Mouse (Mus musculus) large intestine, adult 2 months (tissue): ENCODE results near the gene Tmem243. TPM values are rescaled to one million over a fixed set of nuclear protein-coding genes. Genes with fewer than 3 reads are reported as not detected.

Source experiments
- DNase-seq: peaks from one replicate; pipeline ENCODE4 v3.0.0-alpha.2; 2012; ENCODE audit warnings: low read depth, low spot score
- WGBS: fragments of 180-500 bp; shearing (Covaris S2); methylation state at CpG from one replicate; pipeline ENCODE4 v1.1.7; 2018; 5-methylcytosine and 5-hydroxymethylcytosine counted together
- polyA plus RNA-seq: library from polyadenylated mRNA; depleted of rRNA; stranded (reverse); fragments of >200 nt; gene quantifications from 2 replicates; pipeline ENCODE4 v1.2.3, GENCODE M21; 2012

Tmem243 gene
- polyA plus RNA-seq, 1 experiment = 43.9 TPM

DNA sequence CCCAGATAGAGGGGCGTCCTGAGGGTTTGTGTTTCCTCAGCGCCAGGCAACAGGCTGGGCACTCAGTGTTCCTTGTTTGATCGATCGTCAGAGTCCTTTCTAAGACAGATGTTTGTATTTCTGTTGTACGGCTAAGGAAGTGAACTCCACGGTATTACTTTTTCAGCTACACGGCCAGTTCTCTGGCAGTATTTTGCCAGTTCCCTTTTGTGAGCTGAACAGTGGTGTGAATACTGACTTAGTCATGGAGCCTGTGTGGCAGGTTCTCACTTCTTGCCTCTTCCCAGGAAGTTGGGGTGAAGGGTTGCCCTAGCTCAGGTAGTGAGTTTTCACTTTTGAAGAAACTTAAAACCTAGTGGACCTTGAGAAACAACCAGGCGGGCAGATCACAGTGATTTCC lies 3.5 kb downstream of the Tmem243 start:
- DNase-seq = no peak
- 87% methylated on average over 8 of the region's 8 CpGs for WGBS

- 65% methylated on average over 6 of the region's 6 CpGs for WGBS
- no peak for DNase-seq
Observed at GRCm38 (mm10) chr5:9106806-9107205, 6.3 kb downstream of the Tmem243 start.

DNA sequence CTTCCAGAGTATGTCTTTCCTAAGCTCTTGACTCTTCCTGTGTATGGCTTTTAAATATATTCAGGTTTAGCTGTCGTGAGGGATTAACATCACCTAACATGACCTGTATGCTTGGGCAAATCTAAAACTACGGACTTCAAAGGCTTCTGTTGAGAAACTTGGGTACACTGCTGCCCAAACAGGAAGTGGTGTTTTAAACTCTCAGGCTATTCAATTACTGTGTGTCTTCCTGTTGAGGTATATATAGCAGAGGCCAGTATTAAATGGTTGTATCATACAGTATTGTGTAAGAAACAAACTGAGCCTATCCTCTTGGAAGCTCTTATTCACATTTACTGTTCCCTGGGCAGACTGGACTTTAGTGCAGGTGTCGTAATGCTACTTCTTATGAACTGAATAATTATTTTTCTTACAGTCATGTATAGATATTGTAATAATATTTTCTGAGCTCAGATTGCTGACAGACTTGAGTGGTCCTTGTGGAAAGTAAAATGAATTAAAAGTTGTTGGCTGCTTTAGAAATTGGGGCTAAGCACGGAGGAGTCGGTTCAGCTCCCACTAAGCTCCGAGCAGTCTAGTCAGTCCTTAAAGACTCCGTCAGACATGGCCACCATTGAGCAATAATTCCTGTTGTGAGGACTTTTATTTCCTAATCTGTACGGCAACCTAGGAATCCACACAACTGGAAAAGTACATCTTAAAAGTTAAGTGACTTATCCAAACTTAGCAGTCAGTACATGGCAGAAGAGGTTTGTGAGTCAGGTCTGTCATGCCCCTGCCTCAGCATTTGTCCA lies 7.0 kb downstream of the Tmem243 start:
- DNase-seq = no peak
- WGBS = 66% methylated on average over 8 of the region's 8 CpGs

DNA sequence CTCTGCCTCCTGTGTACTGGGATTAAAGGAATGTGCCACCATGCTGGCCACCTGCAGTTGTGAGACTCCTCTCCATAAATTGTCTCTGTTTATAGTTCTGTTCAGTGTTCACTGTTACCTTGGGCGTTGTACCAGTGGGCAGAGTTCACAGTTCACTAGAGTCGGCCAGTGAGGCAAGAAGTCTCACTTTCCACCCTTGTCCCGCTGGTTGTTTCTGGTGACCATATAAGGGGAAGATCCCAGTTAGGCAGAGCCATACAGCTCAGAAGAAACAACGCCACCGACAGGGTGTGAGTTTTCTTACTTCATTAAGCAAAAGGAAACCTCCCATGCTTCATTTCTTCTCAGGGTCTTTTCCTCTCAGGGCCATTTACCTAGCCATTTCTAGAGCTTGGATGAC lies 8.0 kb downstream of the Tmem243 start:
- 22% methylated on average over 5 of the region's 5 CpGs for WGBS
- peak; percentile 73 for DNase-seq

GRCm38 (mm10) chr5:9109582-9109981 lies 9.1 kb downstream of the Tmem243 start:
- DNase-seq = no peak

GRCm38 (mm10) chr5:9111285-9111684 lies 10.8 kb downstream of the Tmem243 start:
- 75% methylated on average over 2 of the region's 2 CpGs for WGBS
- DNase-seq = no peak

DNA sequence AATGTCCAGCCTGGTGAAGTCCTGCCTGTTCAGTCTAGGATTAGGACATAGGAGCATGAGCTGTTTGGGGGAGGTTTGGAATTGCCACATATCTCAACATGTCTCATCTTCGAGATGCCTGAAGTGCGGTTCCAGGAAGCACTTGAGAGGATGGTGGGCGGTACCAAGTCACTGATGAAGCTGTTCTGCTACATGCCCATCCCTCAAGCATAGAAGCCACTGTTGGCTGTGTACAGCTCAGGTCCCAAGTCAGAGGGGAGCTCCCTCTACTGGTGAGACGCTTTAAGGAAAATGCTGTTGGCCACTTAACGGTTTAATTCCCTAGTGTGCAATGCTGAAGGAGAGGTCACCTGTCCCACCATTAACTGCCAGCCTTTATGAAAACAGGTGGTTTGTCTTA lies 11.3 kb downstream of the Tmem243 start:
- 7% methylated on average over 5 of the region's 5 CpGs for WGBS
- no peak for DNase-seq

GRCm38 (mm10) chr5:9114162-9114561 lies 13.7 kb downstream of the Tmem243 start:
- DNase-seq = no peak
- 58% methylated on average over 6 of the region's 6 CpGs for WGBS

- DNase-seq = no peak
- 79% methylated on average over 2 of the region's 2 CpGs for whole genome bisulfite sequencing
Observed at GRCm38 (mm10) chr5:9124134-9124533, 23.7 kb downstream of the Tmem243 start.

DNA sequence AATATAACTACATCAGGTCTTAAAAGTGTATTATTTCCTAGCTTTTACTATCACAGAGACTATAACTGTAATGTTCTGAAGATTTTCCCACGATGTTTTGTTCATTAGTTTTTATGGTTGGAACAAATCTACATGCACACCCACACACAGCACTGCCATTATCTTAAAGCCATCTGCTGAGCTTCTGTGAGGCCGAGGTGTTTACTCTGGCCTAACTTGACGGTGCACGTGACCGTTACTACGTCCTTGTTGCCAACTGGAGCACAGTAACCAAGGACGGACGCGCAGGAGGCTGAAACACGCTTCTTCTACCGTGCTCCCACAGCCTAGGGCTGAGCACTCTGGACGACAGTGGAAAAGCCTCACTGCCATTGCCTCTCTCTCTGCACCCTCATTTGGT lies 28.1 kb downstream of the Tmem243 start:
- no peak for DNase-seq
- 82% methylated on average over 12 of the region's 12 CpGs for whole genome bisulfite sequencing

DNA sequence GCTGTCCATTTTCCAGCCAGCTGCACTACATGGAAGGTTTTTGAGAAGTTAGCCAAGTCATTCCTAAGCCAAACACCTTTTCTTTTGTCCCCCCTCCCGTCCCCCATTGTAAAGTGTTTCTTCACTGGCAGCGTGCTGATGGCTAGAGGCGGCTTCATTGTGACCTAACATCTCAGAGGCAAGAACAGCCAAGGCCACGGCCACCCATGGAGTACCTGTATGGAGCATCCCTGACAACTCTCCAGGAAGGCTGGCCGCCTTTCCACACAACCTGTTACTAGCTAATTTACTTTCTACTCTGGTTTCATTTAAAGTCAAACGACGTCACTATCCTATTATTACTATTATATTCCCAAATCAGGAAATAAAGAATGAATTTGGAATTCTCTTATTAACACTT lies 31.3 kb downstream of the Tmem243 start:
- DNase-seq = no peak
- WGBS = 89% methylated on average over 7 of the region's 7 CpGs

DNA sequence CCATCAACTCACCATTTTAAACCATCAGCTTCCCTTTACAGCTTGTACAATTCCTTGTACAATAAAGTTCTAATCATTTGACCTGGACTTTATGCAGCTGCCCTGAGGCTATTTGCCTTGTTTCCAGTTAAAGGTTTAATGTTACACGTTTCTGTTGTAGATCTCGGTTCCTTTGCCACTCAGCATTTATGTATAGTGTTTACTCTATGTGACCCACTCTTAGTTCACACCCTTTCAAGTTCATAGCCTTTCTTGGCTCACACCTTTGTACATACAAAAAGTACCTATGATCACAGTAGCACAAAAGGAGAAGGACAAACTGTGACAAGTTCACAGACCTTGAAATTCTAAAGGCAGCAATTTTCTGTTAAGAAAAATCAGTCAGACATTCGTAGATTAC lies 35.1 kb downstream of the Tmem243 start:
- WGBS = 57% methylated on average over 3 of the region's 3 CpGs
- DNase-seq = no peak

DNA sequence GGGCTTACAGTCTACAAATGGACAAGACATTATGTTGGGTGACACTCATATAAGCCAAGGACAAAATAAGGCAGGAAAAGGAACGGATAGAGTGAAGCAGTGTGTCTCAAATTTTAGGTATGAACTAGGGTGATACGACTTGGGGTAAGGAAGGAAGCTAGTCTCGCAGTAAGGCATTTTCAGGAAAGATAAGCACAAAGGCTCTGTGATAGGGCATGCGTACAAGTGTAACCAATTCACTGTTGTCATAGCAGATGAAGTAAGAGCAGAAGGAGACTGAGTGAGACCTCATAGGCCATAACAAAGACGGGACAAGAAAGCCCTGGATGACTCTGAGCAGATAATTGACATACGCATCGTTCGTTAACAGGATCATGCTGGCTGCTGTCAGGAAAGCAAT lies 40.3 kb downstream of the Tmem243 start:
- 94% methylated on average over 8 of the region's 8 CpGs for WGBS
- DNase-seq = no peak

DNA sequence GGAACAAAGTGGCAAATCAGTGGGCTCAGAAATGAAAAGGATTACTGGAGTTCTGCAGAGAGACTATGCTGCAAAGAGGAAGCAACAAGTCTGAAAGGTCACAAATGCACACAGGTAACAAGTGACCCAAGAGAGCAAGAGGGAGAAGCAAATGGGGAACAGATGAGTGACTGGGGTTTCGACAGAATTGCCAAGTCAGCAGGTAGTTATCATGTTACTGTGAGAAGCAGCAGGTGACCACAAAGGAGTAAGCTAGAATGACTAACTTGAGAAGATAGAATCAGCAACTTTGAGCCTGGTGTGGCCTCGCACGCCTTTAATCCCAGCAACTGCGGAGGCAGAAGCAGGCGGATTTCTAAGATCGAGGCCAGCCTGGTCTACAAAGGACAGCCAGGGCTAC lies 41.9 kb downstream of the Tmem243 start:
- no peak for DNase-seq
- WGBS = 95% methylated on average over 6 of the region's 6 CpGs

GRCm38 (mm10) chr5:9149273-9149850 lies 48.9 kb downstream of the Tmem243 start:
- no peak for DNase-seq
- 70% methylated on average over 8 of the region's 8 CpGs for WGBS

- DNase-seq = no peak
Observed at GRCm38 (mm10) chr5:9156746-9157145, 56.3 kb downstream of the Tmem243 start.

- no peak for DNase-seq
- WGBS = 61% methylated on average over 1 of the region's 1 CpGs
Observed at GRCm38 (mm10) chr5:9157336-9157735, 56.9 kb downstream of the Tmem243 start.

DNA sequence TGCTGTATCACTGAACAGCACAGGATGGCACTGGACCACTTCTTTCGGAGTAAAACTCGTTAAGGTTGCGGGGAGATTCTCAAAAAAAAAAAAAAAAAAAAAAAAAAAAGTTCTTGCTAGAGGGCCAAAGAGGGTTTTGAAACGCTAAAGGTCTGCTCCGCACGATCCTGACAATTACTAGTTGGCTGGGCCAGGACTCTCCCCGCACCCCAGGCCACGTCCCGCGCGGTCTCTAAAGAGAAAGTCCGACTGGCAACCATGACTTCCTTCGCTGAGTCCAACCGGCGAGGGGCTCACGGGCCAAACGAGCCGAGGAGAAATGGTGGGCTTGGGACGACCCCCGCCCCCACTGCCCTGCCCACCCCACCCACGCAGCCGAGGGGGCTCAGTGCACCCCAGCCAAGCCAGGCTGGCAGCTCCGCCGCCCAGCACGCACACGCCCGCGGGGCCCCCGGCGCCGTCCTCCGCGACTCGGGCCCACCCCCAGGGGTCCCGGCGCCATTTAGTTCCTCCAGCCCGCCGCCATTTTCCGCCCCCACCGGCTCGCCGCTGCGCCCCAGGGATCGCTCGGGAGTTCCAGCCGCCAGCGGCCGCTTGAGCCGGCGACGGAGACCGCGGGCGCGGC lies 60.5 kb downstream of the Tmem243 start:
- WGBS = under 1% methylated on average over 55 of the region's 55 CpGs
- no peak for DNase-seq

GRCm38 (mm10) chr5:9161456-9162041 lies 61.1 kb downstream of the Tmem243 start, which contains the start of gene Dmtf1:
Gene Dmtf1, minus strand, starts transcription at chr5:9161776.
- under 1% methylated on average over 64 of the region's 64 CpGs for WGBS
- peak; percentile 82 for DNase-seq

DNA sequence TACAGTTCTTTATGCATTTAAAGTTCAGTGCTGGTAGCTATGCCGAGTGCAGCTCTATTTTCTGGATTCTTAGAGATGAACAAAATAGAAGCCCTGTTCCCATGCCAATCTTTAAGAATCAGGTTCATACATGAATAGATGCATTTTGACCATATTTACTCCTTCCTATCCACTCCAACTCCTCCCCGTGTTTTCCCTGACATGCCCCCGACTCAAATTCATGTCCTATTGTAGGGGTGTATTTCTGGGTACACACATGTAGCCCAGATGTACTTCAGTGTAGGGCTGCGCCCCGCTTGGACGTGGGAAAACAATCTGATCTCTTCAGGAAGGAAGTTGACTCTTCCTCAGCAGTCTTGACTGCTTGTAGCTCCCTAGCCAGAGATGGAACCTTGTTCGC lies 61.6 kb downstream of the Tmem243 start:
- WGBS = 3% methylated on average over 7 of the region's 7 CpGs
- no peak for DNase-seq

- no peak for DNase-seq
- 96% methylated on average over 3 of the region's 3 CpGs for WGBS
Observed at GRCm38 (mm10) chr5:9163411-9163810, 62.9 kb downstream of the Tmem243 start.
